Mouse (Mus musculus): ENCODE results near the gene Itpr1. TPM values are rescaled to one million over a fixed set of nuclear protein-coding genes. Genes with fewer than 3 reads are reported as not detected.

Itpr1 gene
- polyA plus RNA-seq, 1 experiment from 2014 or later: 9.1 TPM

DNA sequence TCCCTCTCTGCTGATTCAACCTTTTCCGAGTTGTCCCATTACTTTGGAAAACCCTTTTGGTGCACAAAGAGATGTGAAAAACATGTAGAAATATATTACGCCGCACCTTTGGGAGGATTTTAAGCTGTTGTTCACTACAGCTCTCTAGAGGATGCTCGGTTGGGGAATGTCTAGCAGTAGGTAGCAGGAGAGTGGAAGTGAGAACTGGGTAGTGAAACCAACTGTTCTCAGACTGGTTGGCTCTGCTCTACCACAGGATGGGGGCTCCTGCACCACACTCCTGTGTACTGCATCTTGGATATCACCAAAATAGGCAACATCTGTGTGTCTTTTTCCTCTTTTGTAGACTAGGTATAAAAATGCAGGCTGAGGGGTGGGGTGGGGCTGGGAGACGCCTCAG is 10.0 kb downstream of the Itpr1 start:
- no peaks in the 10 kb centered on the region for H3K9me3 ChIP-seq (ENCODE audit: control insufficient read depth, low read length)
- H3K36me3 ChIP-seq (ENCODE audit: control insufficient read depth, insufficient read depth, low read length): no peaks in the 10 kb centered on the region
- H3K27me3 ChIP-seq (replicated peaks; ENCODE audit: control insufficient read depth, insufficient read depth, low read length): no peaks in the 10 kb centered on the region
- no peak overlapping the region for H3K9ac ChIP-seq (ENCODE audit: low read depth, low read length)
- no peak overlapping the region for H3K4me3 ChIP-seq (ENCODE audit: low read depth, low read length)
- H3K4me1 ChIP-seq (ENCODE audit: control insufficient read depth, insufficient read depth, low read length): peaks cover 5% of the 10 kb centered on the region; the same call in 1 of the 2 replicates
- no peak overlapping the region for H3K4me2 ChIP-seq (ENCODE audit: low read depth, low read length)
- no peak overlapping the region for H3K27ac ChIP-seq (replicated peaks; ENCODE audit: low read depth, low read length)
- no peak for ATAC-seq (ENCODE audit: low read depth)
- 92% methylated on average over 5 of the region's 5 CpGs for WGBS
- no peak for DNase-seq (ENCODE audit: low spot score)

DNA sequence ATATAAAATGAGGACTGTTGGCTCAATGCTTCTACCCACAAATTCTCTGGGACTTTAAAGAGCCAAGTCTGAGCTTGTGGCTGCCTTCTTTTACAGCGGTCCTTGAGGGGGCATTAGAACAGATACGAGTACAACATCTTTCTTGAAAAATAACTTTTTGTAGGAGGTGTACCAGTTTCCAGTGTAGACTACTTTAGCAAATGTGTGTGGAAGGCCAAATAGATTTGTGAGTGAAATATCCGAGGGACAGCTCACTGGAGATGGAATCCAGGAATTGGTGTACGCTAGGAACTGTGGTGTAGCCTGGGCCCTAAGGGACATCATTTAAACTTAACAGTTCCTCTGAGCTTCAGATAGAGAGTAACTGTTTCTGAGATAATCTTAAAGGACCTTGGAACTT is 11.5 kb downstream of the Itpr1 start:
- DNase-seq (ENCODE audit: low spot score) (no peak), ATAC-seq (ENCODE audit: low read depth) (no peak)
- H3K36me3 ChIP-seq (ENCODE audit: control insufficient read depth, insufficient read depth, low read length): no peaks in the 10 kb centered on the region
- H3K4me2 ChIP-seq (ENCODE audit: low read depth, low read length): no peak overlapping the region
- no peak overlapping the region for H3K27ac ChIP-seq (replicated peaks; ENCODE audit: low read depth, low read length)
- no peaks in the 10 kb centered on the region for H3K9me3 ChIP-seq (ENCODE audit: control insufficient read depth, low read length)
- no peak overlapping the region for H3K9ac ChIP-seq (ENCODE audit: low read depth, low read length)
- no peak overlapping the region for H3K4me3 ChIP-seq (ENCODE audit: low read depth, low read length)
- no peaks in the 10 kb centered on the region for H3K27me3 ChIP-seq (replicated peaks; ENCODE audit: control insufficient read depth, insufficient read depth, low read length)
- H3K4me1 ChIP-seq (ENCODE audit: control insufficient read depth, insufficient read depth, low read length): peaks cover 8% of the 10 kb centered on the region
- 89% methylated on average over 4 of the region's 4 CpGs for WGBS

DNA sequence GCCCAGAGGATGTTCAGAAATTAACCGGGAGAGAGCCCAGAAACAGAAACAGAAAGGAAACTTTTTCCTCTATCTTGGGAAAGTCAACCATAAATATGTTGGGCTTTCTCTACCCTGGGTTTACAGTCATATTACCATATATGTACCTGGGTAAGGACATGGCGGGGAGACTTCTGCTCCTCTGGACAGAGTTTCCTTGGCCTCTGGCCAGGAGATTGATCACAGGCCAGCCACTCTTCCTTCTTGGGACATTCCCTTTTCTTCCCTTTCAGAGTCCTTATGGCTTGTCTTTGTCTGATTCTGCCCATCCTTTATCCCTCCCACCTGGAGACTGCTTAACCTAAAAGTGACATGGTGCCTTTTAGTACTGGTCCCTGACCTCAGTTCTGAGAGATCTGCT is 12.1 kb downstream of the Itpr1 start:
- ATAC-seq (ENCODE audit: low read depth): no peak
- 90% methylated on average over 2 of the region's 2 CpGs for WGBS
- H3K27ac ChIP-seq (replicated peaks; ENCODE audit: low read depth, low read length): no peak overlapping the region
- H3K9me3 ChIP-seq (ENCODE audit: control insufficient read depth, low read length): no peaks in the 10 kb centered on the region
- peaks cover 8% of the 10 kb centered on the region for H3K4me1 ChIP-seq (ENCODE audit: control insufficient read depth, insufficient read depth, low read length)
- DNase-seq (ENCODE audit: low spot score): no peak
- no peaks in the 10 kb centered on the region for H3K27me3 ChIP-seq (replicated peaks; ENCODE audit: control insufficient read depth, insufficient read depth, low read length)
- no peak overlapping the region for H3K4me2 ChIP-seq (ENCODE audit: low read depth, low read length)
- no peak overlapping the region for H3K9ac ChIP-seq (ENCODE audit: low read depth, low read length)
- H3K36me3 ChIP-seq (ENCODE audit: control insufficient read depth, insufficient read depth, low read length): no peaks in the 10 kb centered on the region
- H3K4me3 ChIP-seq (ENCODE audit: low read depth, low read length): no peak overlapping the region

DNA sequence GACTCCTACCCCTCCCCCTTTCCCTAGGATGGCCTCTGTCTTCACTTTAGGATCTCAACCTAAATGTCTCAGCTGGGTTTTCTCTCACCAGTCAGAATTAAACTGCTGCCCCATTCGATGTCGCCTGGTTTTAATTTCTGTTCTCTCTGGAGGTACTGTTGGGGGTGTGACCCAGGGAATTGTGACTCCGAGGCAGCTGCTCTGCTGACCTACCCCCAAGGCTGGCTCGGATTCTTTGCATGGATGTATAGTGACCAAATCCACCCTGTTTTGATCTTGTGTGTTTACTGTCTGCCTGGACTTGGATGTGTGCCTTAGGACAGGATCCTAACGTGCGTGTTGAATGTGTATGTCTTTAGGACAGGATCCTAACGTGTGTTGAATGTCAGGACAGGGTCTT is 13.3 kb downstream of the Itpr1 start:
- DNase-seq (ENCODE audit: low spot score) (no peak), ATAC-seq (ENCODE audit: low read depth) (no peak)
- no peak overlapping the region for H3K4me2 ChIP-seq (ENCODE audit: low read depth, low read length)
- no peak overlapping the region for H3K9ac ChIP-seq (ENCODE audit: low read depth, low read length)
- H3K36me3 ChIP-seq (ENCODE audit: control insufficient read depth, insufficient read depth, low read length): no peaks in the 10 kb centered on the region
- no peaks in the 10 kb centered on the region for H3K27me3 ChIP-seq (replicated peaks; ENCODE audit: control insufficient read depth, insufficient read depth, low read length)
- no peaks in the 10 kb centered on the region for H3K9me3 ChIP-seq (ENCODE audit: control insufficient read depth, low read length)
- peaks cover 8% of the 10 kb centered on the region for H3K4me1 ChIP-seq (ENCODE audit: control insufficient read depth, insufficient read depth, low read length)
- WGBS: 38% methylated on average over 7 of the region's 7 CpGs
- no peak overlapping the region for H3K4me3 ChIP-seq (ENCODE audit: low read depth, low read length)
- H3K27ac ChIP-seq (replicated peaks; ENCODE audit: low read depth, low read length): no peak overlapping the region

DNA sequence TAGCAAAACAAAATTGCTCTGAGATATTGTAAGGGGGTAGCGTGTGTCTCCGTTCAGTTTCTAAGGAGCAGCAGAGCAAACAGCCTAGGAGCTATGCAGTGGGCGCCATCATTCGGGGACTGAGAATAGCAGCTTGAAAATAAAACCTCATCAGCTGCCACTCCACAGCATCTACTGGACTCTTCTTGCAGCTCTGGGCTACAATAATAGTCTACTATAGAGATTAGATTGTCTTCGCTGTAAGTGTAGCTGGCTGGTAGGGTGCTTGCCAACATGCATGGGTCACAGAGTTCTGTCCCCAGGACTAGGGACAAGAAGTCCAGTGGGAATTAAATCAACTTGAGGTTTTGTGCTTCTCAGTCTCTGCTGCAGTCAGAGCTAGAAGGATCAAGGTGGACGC is 14.6 kb downstream of the Itpr1 start:
- no peak for ATAC-seq (ENCODE audit: low read depth)
- WGBS: 92% methylated on average over 6 of the region's 6 CpGs

DNA sequence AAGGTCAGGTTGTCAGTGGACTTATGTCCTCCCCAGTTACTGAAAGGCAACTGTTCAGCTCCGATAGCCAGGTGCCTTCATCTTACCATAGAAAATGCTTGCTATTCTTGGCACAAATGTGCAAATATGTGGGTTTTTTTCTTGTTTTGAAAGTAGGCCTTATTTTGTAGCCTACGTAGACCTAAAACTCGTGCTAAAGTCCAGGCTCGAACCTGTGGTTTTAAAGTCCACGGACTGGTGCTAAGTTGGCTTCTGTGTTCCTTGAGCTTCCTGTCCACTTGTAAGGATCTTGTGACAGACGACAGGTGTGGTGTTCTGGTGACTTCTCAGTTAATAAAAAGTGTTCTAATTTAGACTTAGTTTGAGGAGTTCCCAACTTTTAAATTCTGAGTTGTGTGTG is 15.2 kb downstream of the Itpr1 start:
- peaks cover 10% of the 10 kb centered on the region for H3K4me1 ChIP-seq (ENCODE audit: control insufficient read depth, insufficient read depth, low read length)
- 63% methylated on average over 6 of the region's 6 CpGs for WGBS
- no peak overlapping the region for H3K4me3 ChIP-seq (ENCODE audit: low read depth, low read length)
- H3K27ac ChIP-seq (replicated peaks; ENCODE audit: low read depth, low read length): no peak overlapping the region
- no peak overlapping the region for H3K4me2 ChIP-seq (ENCODE audit: low read depth, low read length)
- no peaks in the 10 kb centered on the region for H3K27me3 ChIP-seq (replicated peaks; ENCODE audit: control insufficient read depth, insufficient read depth, low read length)
- no peak overlapping the region for H3K9ac ChIP-seq (ENCODE audit: low read depth, low read length)
- H3K9me3 ChIP-seq (ENCODE audit: control insufficient read depth, low read length): no peaks in the 10 kb centered on the region
- ATAC-seq (ENCODE audit: low read depth) (no peak), DNase-seq (ENCODE audit: low spot score) (no peak)
- H3K36me3 ChIP-seq (ENCODE audit: control insufficient read depth, insufficient read depth, low read length): no peaks in the 10 kb centered on the region

More for the DNA sequence above, 14.6 kb downstream of the Itpr1 start:
- DNase-seq (ENCODE audit: low spot score): no peak
- no peak overlapping the region for H3K4me3 ChIP-seq (ENCODE audit: low read depth, low read length)
- H3K9me3 ChIP-seq (ENCODE audit: control insufficient read depth, low read length): no peaks in the 10 kb centered on the region
- no peak overlapping the region for H3K9ac ChIP-seq (ENCODE audit: low read depth, low read length)
- no peaks in the 10 kb centered on the region for H3K36me3 ChIP-seq (ENCODE audit: control insufficient read depth, insufficient read depth, low read length)
- H3K27ac ChIP-seq (replicated peaks; ENCODE audit: low read depth, low read length): no peak overlapping the region
- no peaks in the 10 kb centered on the region for H3K27me3 ChIP-seq (replicated peaks; ENCODE audit: control insufficient read depth, insufficient read depth, low read length)
- H3K4me1 ChIP-seq (ENCODE audit: control insufficient read depth, insufficient read depth, low read length): peaks cover 8% of the 10 kb centered on the region
- H3K4me2 ChIP-seq (ENCODE audit: low read depth, low read length): no peak overlapping the region

DNA sequence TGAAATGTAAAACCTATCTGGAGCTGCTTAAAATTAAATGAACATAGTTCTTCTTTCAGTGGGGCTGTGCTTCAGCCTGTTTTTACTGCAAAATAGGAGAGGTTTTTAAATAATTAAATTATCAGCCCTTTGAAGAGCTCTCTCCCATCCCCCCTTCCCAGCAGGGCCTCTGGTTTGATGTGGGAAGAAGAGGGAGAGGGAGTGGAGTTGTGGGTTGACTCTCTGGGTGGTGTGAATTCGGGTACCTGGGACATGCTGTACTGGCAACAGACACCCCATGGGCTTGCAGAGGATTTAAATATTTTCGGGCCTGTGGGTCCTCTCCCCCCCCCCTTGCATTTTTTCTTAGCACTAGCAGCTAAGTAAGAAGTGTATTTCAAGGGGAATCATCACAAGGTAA is 15.7 kb downstream of the Itpr1 start:
- Histone ChIP-seq H3K27ac (replicated peaks; ENCODE audit: low read depth, low read length) (no peak overlapping the region), H3K4me2 (ENCODE audit: low read depth, low read length) (no peak overlapping the region), H3K4me1 (ENCODE audit: control insufficient read depth, insufficient read depth, low read length) (peaks cover 16% of the 10 kb centered on the region), H3K36me3 (ENCODE audit: control insufficient read depth, insufficient read depth, low read length) (no peaks in the 10 kb centered on the region), H3K4me3 (ENCODE audit: low read depth, low read length) (no peak overlapping the region), H3K9me3 (ENCODE audit: control insufficient read depth, low read length) (no peaks in the 10 kb centered on the region), H3K27me3 (replicated peaks; ENCODE audit: control insufficient read depth, insufficient read depth, low read length) (no peaks in the 10 kb centered on the region), H3K9ac (ENCODE audit: low read depth, low read length) (no peak overlapping the region)
- no peak for DNase-seq (ENCODE audit: low spot score)
- ATAC-seq (ENCODE audit: low read depth): no peak
- WGBS: 13% methylated on average over 2 of the region's 2 CpGs

DNA sequence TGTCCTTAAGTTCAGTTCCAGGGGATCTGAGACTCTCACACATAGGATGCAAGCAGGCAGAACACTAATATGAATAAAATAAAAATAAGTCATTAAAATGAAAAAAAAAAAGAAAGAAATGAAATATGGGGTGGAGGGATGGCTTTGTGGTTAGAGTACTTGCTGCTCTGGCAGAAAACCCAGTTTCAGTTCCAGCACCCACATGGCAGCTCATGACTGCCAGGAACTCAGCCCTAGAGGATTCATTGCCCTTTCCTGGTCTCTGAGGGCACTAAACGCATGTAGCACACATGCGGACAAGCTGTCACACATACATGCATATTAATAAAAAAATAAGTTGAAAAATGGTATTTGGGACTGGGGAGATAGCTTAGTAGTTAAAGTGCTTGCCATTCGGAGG is 17.7 kb downstream of the Itpr1 start:
- Histone ChIP-seq H3K27me3 (replicated peaks; ENCODE audit: control insufficient read depth, insufficient read depth, low read length) (no peaks in the 10 kb centered on the region), H3K4me3 (ENCODE audit: low read depth, low read length) (no peak overlapping the region), H3K4me2 (ENCODE audit: low read depth, low read length) (no peak overlapping the region), H3K9ac (ENCODE audit: low read depth, low read length) (no peak overlapping the region), H3K27ac (replicated peaks; ENCODE audit: low read depth, low read length) (no peak overlapping the region), H3K9me3 (ENCODE audit: control insufficient read depth, low read length) (no peaks in the 10 kb centered on the region), H3K36me3 (ENCODE audit: control insufficient read depth, insufficient read depth, low read length) (no peaks in the 10 kb centered on the region), H3K4me1 (ENCODE audit: control insufficient read depth, insufficient read depth, low read length) (peaks cover 24% of the 10 kb centered on the region)
- DNase-seq (ENCODE audit: low spot score) (no peak), ATAC-seq (ENCODE audit: low read depth) (no peak)
- 75% methylated on average over 3 of the region's 3 CpGs for WGBS

DNA sequence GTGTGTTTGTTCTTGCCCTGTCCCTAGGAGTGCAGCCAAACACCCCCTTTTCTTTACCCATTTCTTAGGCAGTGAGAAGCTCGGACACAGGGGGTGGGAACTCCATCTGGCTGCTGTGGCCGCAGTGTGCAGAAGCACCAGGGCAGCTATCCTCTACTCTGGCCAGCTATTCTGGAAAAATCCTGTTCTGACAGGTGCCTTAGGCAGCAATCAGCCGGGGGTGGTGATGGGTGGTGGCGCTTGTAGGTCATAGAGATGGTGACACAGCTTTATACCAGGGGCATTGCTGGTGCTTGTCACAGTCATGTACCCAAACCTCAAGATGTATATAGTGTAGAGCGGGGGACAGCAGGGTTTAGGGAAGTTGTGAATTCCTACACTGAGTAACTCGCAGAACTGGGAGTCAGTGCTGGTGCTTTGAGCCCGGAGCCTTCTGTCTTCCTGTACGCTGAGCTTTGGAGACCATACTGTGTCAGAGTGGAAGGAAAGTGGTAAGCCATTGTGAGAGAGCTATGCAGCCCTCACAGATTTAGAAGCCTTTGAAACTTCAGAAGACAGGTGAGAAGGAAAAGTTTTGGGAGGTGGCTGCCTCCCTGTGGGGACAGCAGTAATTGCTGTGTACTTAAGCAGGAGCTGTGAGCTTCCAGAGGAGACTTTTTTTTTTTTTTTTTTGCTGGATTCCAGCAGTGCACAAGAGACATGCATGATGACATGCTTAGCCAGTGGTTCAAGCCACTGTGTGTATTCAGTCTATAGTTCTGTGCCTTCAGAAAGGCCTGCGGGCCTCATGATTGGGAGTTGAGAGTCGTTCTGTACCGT is 19.2 kb downstream of the Itpr1 start:
- no peaks in the 10 kb centered on the region for H3K27me3 ChIP-seq (replicated peaks; ENCODE audit: control insufficient read depth, insufficient read depth, low read length)
- WGBS: 66% methylated on average over 11 of the region's 11 CpGs
- no peak overlapping the region for H3K4me3 ChIP-seq (ENCODE audit: low read depth, low read length)
- DNase-seq (ENCODE audit: low spot score) (no peak), ATAC-seq (ENCODE audit: low read depth) (no peak)
- no peak overlapping the region for H3K27ac ChIP-seq (replicated peaks; ENCODE audit: low read depth, low read length)
- no peaks in the 10 kb centered on the region for H3K36me3 ChIP-seq (ENCODE audit: control insufficient read depth, insufficient read depth, low read length)
- H3K9ac ChIP-seq (ENCODE audit: low read depth, low read length): no peak overlapping the region
- no peaks in the 10 kb centered on the region for H3K9me3 ChIP-seq (ENCODE audit: control insufficient read depth, low read length)
- peaks cover 34% of the 10 kb centered on the region for H3K4me1 ChIP-seq (ENCODE audit: control insufficient read depth, insufficient read depth, low read length)
- no peak overlapping the region for H3K4me2 ChIP-seq (ENCODE audit: low read depth, low read length)
